Mouse (Mus musculus) brain, adult 2 months (tissue): Measurements from ENCODE around the gene Antxr1.
"Not testable (repeated sequence)": the region's sequence is repeated elsewhere in the genome, so short reads cannot be mapped to it uniquely, and the experiment has no call there.

Source experiments
- DNase-seq: peaks from one replicate; pipeline ENCODE4 v3.0.0; 2011; ENCODE audit warnings: low read depth, low spot score

Gene Antxr1

DNA sequence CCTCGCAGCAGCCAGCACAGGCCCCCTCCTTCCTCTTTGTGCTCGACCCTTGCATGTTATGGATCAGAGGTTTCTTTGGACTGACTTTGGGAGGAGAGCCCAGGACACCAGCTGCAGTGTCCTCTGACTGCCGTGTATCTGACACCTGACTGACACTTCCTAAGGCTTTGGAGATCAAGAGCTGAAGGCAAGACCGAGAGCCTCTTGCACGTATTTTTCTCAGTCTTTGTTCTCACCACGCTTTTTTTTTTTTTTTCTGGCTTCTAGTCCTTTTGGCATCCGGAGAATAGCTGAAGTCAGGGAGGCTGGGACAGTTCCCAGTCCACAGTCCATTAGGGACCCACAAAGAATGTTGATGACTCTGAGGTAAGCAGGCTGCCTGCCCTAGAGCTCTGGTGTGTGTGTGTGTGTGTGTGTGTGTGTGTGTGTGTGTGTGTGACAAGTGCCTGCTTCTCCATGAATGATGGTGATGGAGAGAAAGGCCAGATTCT, 233.2 kb downstream of the Antxr1 start:
- DNase-seq = peak; percentile 20

- no peak for DNase-seq
Observed at GRCm38 (mm10) chr6:87101955-87102353, 233.7 kb downstream of the Antxr1 start.

- DNase-seq = peak; percentile 91
Observed at GRCm38 (mm10) chr6:87101281-87101954, 234.2 kb downstream of the Antxr1 start.

DNA sequence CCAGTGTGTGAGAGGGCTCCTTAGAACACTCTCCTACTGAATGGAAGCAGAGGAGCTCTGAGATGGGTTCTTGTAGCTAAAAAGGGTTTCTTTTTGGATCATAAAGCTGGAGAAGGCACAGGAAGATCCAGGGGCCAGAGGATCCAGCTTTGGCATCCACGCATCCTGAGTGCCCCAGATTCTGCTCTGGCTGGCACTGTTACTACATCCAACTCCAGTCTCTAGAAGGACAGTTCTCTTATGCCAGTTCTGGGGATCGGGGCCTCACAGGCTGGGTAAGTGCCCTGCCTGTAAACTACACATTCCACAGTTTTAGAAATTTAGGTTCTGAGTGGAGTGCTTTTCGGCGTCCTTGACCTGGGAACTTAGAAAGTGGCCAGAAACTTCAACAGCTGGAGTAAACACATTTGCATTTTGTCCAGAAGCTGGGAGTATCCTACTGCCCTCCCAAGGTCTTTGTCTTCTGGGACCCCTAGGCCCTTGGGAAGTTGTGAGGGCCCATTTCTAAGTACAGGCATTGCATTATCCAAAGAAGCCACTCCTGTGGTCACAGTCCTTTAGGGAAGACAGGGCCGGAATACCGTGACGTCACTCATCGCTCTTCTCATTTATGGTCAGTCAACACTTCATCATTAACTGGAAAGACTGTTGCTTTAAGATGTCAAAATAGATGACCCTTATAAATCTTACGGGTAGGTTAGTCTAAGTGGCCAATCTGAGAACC, 235.2 kb downstream of the Antxr1 start:
- DNase-seq = peak; percentile 30

DNA sequence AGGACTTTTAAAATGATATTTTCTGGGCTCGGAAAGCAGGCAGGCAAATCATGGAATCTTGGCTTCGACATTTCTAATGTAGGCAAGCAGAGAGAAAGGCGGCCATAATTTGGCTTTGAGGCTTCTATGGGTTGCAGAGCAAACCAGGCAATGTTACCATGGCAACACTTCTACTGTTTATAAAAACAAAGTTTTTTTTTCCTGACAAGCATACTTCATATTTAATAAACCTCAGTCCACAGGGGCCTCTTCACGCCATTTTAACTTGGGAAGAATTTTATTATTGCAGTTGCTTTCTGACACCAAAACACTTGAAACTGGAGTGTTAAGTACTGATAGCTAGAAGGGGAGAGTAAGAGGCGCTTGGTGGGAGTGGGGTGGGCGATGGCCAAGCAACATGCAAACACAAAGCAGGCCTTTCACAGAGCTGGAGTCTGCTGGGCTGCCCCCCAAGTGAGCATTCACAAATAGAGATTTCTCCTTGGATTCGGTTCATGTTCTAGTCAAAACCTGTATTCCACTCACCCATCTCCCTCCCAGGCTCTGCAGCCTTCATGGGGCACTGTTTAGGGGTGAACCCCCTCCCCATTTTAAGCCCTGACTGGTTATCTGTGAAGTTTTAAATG, 235.8 kb downstream of the Antxr1 start:
- DNase-seq = peak; percentile 31

GRCm38 (mm10) chr6:87099261-87099660, 236.4 kb downstream of the Antxr1 start:
- no peak for DNase-seq

DNA sequence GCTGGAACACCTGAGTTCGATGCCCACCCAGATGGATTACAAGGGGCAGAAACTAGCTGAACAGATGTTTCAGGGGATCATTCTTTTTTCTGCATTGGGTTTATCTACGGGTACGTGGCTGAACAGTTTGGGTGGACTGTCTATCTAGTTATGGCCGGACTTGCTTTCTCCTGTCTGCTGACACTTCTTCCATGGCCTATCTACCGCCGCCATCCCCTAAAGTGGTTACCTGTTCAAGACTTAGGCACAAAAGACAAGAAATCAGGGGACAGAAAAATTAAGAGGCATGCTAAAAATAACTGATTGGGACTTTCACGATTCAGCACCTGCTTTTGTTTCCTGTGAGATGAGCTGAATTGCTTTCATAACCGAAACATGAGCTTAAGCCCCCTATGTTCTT, 242.0 kb downstream of the Antxr1 start:
- DNase-seq = not testable (repeated sequence)

- no peak for DNase-seq
Observed at GRCm38 (mm10) chr6:87092476-87092875, 243.1 kb downstream of the Antxr1 start.

- no peak for DNase-seq
Observed at GRCm38 (mm10) chr6:87090877-87091276, 244.7 kb downstream of the Antxr1 start.

DNA sequence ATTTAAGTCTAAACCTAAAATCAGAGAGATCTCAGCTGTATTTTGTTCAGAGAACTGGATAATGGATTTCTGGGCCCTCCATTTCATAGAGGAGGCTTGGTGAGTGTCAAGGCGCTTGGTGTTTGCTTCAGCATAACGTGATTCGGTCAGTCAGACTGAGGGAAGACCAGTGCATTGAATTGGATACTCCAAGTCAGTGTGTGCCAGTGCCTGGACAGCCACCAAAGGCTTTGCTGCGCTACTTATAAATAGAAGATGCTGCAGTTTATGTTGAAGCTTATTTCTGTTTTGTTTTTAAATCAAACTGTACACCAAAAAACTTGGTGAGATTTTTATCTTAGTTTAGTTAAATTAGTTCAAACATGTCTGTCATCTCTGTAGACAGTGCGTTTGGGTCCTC, 247.3 kb downstream of the Antxr1 start:
- no peak for DNase-seq

DNA sequence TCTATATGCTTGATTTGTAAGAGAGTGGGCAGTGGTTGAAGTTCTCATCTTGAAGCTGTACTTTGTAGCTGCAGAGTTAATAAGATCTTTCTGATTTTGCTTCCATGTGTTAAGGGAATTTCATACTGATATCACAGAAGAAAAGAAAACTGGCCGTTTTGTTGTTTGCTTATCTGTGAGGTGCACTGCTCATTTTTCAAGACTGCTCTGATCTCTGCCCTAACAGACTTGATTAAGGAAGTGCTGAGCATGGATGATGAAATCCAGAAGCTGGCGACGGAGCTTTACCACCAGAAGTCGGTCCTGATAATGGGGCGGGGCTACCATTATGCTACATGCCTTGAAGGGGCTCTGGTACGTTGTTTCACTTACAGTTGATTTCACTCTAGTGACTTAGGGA, 250.6 kb downstream of the Antxr1 start:
- DNase-seq = no peak
